Mouse (Mus musculus): ENCODE measurements around the gene Ranbp9. TPM values are rescaled to one million over a fixed set of nuclear protein-coding genes. Genes with fewer than 3 reads are reported as not detected.

Ranbp9 gene
- polyA plus RNA-seq, 1 experiment from 2014 or later, result 9.2 TPM

DNA sequence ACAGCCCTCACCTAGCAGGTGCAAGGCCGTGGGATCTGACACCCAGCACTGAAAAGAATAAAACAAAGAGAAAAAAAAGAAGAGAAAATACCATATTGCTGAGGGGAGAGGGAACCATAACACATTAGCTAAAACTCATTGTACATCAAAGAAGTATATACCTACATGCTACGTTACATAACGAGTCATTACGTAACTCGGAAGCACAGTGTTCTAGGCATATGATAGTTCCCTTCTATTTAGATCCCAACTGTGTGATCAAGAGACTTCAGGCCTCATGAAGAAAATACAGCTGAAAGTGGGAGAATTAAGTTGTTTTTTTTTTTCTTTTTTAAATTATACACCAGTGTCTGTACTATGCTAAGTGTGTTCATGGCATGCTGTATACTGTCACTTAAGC is 35.0 kb upstream of the Ranbp9 start:
- H3K27me3 ChIP-seq, result no peaks in the 10 kb centered on the region
- no peak overlapping the region for H3K4me2 ChIP-seq
- no peaks in the 10 kb centered on the region for H3K36me3 ChIP-seq
- H3K4me1 ChIP-seq, result no peaks in the 10 kb centered on the region
- H3K4me3 ChIP-seq, result no peak overlapping the region
- no peak overlapping the region for H3K27ac ChIP-seq
- no peak for ATAC-seq (ENCODE audit: borderline replicate concordance, extremely low read depth, low FRiP score, low TSS enrichment)
- no peaks in the 10 kb centered on the region for H3K9me3 ChIP-seq
- H3K9ac ChIP-seq, result no peak overlapping the region
- WGBS, result 91% methylated on average over 5 of the region's 5 CpGs

DNA sequence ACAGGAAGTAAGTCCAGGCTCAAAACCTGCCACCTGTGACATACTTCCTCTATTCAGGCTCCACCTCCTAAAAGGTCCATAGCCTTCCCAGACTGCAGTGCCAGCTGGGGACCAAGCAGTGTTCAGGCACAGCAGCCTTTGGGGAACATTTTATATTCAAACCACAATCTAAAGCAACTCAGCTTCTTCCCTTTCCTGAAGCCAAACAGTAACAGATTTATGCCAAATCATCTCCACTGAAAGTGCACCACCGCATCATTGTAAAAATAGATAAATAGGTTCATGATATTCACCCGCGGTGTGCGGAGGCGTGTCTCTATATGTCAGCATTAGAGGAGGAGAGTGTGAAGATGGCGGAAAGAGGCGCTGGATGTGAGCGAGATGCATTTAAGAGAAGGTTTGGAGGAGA is 33.9 kb upstream of the Ranbp9 start:
- Histone ChIP-seq H3K9me3 (no peaks in the 10 kb centered on the region), H3K4me2 (no peak overlapping the region), H3K36me3 (no peaks in the 10 kb centered on the region), H3K27ac (no peak overlapping the region), H3K27me3 (no peaks in the 10 kb centered on the region), H3K4me1 (no peaks in the 10 kb centered on the region), H3K4me3 (no peak overlapping the region), H3K9ac (no peak overlapping the region)
- WGBS, result 67% methylated on average over 8 of the region's 8 CpGs
- ATAC-seq (ENCODE audit: borderline replicate concordance, extremely low read depth, low FRiP score, low TSS enrichment), result no peak

DNA sequence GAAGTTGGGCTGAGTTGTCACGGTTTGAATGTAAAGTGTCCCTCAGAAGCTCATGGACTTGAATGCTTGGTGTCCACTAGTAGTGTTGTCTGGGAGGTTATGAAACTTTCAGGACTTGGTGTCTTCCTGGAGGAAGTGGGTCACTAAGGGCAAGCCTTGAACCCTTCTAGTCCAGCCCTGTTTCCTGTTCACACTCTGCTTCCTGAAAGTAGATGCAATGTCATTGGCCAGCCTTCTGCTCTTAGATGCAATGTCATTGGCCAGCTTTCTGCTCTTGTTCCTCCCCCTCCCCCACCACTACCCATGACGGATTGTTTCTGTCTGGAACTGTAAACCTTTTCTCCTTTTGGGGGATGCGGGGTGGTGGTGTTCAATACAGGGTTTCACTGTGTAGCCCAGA is 31.7 kb upstream of the Ranbp9 start:
- H3K4me3 ChIP-seq, result no peak overlapping the region
- WGBS, result 81% methylated on average over 3 of the region's 3 CpGs
- no peak overlapping the region for H3K9ac ChIP-seq
- ATAC-seq (ENCODE audit: borderline replicate concordance, extremely low read depth, low FRiP score, low TSS enrichment), result no peak
- H3K4me1 ChIP-seq, result no peaks in the 10 kb centered on the region
- H3K27me3 ChIP-seq, result no peaks in the 10 kb centered on the region
- H3K27ac ChIP-seq, result no peak overlapping the region
- H3K9me3 ChIP-seq, result no peaks in the 10 kb centered on the region
- H3K4me2 ChIP-seq, result no peak overlapping the region
- H3K36me3 ChIP-seq, result no peaks in the 10 kb centered on the region

DNA sequence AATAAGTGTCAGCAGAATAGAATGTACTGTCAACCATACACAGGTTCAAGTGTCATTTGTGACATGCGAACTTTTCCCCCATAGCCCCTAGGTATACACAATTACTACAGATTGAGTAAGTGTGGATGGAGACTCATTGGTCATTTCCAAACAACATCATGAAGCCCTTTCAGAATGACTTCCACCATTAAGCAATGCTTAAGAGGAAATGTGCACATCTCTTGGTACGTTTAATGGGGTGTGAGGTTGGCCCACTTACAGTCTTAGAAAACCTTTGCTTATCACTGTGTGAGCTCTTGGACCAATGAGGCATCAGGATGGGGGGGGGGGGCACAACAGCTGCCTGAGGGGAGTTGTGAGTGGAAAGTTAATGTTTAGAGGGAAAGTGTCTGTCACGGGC is 24.7 kb upstream of the Ranbp9 start:
- Histone ChIP-seq H3K27ac (no peak overlapping the region), H3K36me3 (no peaks in the 10 kb centered on the region), H3K9ac (no peak overlapping the region), H3K27me3 (no peaks in the 10 kb centered on the region), H3K4me3 (no peak overlapping the region), H3K9me3 (no peaks in the 10 kb centered on the region), H3K4me2 (no peak overlapping the region), H3K4me1 (peaks cover 10% of the 10 kb centered on the region)
- WGBS, result 67% methylated on average over 3 of the region's 3 CpGs
- no peak for ATAC-seq (ENCODE audit: borderline replicate concordance, extremely low read depth, low FRiP score, low TSS enrichment)

DNA sequence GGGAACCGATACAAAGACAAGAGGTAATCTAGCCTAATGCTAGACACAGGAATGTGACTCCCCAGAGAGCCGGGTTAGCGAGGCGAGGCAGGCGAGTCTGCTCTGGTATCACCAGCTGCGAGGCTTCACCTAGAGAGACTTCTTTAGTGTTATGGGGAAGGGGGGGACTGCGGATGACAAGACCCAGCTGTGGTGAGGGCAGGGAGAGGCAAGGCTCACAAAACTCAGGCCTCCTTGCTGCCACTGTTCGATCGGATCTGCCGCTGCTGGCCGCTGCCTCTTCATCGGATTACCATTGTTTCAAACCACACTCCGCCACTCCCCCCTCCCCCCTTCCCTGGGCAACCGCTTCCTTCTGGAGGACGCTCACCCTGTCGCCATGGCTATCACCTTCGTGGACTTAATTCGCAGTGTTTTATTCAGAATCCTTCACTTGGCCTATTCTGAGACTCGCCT is 22.3 kb upstream of the Ranbp9 start:
- WGBS, result 1% methylated on average over 19 of the region's 19 CpGs
- H3K27ac ChIP-seq, result peak overlapping the region; percentile 77
- H3K36me3 ChIP-seq, result no peaks in the 10 kb centered on the region
- peak; percentile 94 for ATAC-seq (ENCODE audit: borderline replicate concordance, extremely low read depth, low FRiP score, low TSS enrichment)
- H3K4me1 ChIP-seq, result peaks cover 19% of the 10 kb centered on the region
- peak overlapping the region; percentile 30 for H3K4me3 ChIP-seq
- H3K9ac ChIP-seq, result peak overlapping the region; percentile 23
- H3K27me3 ChIP-seq, result no peaks in the 10 kb centered on the region
- peak overlapping the region; percentile 62 for H3K4me2 ChIP-seq
- H3K9me3 ChIP-seq, result no peaks in the 10 kb centered on the region

DNA sequence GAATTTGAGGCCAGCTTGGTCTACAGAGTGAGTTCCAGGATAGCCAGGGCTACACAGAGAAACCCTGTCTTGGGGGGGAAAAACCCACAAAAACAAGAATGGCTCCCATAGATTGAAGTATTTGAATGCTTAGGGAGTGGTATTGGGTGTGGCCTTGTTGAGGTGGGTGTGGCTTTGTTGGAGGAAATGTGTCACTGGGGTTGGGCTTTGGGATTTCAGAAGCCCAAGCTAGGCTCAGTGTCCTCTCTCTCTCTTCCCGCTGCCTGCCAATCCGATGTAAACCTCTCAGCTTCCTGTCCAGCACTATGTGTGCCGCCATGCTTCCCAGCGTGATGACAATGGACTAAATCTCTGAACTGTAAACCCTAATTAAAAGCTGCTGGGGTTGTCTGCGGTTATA is 20.5 kb upstream of the Ranbp9 start:
- no peaks in the 10 kb centered on the region for H3K27me3 ChIP-seq
- no peaks in the 10 kb centered on the region for H3K9me3 ChIP-seq
- no peak overlapping the region for H3K27ac ChIP-seq
- H3K4me2 ChIP-seq, result no peak overlapping the region
- no peak for ATAC-seq (ENCODE audit: borderline replicate concordance, extremely low read depth, low FRiP score, low TSS enrichment)
- H3K36me3 ChIP-seq, result no peaks in the 10 kb centered on the region
- no peak overlapping the region for H3K9ac ChIP-seq
- peaks cover 19% of the 10 kb centered on the region for H3K4me1 ChIP-seq
- no peak overlapping the region for H3K4me3 ChIP-seq
- WGBS, result 73% methylated on average over 5 of the region's 5 CpGs

DNA sequence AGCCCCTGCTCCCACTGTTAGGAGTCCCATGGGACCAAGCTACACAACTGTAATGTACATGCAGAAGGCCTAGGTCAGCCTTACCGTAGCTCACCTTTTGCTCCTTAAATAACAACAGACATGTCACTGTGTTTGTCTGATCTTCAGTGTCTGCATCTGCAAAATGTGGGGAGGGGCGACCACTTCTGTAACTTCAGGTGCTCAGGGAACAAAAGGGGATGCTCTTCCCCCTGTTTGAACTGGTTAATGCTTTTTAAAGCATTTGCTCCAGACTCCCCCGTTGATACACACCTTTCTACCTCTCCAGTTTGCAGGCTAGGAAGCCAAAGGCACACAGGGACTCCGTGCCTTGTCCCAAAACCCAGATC is 19.4 kb upstream of the Ranbp9 start:
- Histone ChIP-seq H3K4me2 (no peak overlapping the region), H3K27ac (no peak overlapping the region), H3K27me3 (no peaks in the 10 kb centered on the region), H3K4me3 (no peak overlapping the region), H3K9ac (no peak overlapping the region), H3K9me3 (no peaks in the 10 kb centered on the region), H3K4me1 (peaks cover 19% of the 10 kb centered on the region), H3K36me3 (no peaks in the 10 kb centered on the region)
- WGBS, result 91% methylated on average over 4 of the region's 4 CpGs
- no peak for ATAC-seq (ENCODE audit: borderline replicate concordance, extremely low read depth, low FRiP score, low TSS enrichment)

DNA sequence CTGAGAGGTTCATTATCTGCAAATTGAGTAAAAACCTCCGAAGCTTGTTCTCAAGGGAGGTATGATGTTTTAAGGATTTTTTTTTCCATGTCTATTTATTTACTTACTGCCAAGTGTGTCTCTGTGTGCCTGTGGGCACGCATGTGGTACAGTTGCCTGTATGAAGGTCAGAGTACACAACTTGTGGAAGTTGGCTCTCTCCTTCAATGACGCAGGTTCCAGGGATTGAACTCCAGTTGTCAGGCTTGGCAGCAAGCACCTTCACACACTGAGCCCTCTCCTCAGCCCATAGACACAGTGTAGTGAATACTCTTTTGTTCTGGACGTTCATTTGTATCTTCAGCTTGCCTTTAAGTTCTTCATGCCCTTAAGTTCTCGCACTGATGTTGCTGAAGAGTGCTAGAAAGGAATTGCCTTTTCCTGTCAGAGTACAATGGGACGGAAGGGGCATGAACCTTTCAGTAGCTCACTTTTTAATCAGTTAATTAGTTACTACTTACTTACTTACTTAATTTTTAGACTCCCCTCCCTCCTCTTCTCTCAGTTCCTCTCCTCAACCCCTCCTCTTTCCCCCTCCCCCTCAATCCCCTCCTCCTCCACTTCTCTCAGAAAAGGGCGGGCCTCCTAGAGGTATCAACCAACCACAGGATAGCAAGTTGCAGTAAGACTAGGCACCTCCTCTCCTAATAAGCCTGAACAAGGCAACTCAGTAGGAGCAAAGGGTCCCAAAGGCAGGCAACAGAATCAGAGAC is 18.8 kb upstream of the Ranbp9 start:
- no peak for ATAC-seq (ENCODE audit: borderline replicate concordance, extremely low read depth, low FRiP score, low TSS enrichment)
- H3K4me3 ChIP-seq, result no peak overlapping the region
- no peak overlapping the region for H3K27ac ChIP-seq
- no peaks in the 10 kb centered on the region for H3K36me3 ChIP-seq
- no peaks in the 10 kb centered on the region for H3K9me3 ChIP-seq
- H3K9ac ChIP-seq, result no peak overlapping the region
- 49% methylated on average over 7 of the region's 7 CpGs for WGBS
- no peaks in the 10 kb centered on the region for H3K27me3 ChIP-seq
- peaks cover 19% of the 10 kb centered on the region for H3K4me1 ChIP-seq
- H3K4me2 ChIP-seq, result no peak overlapping the region

DNA sequence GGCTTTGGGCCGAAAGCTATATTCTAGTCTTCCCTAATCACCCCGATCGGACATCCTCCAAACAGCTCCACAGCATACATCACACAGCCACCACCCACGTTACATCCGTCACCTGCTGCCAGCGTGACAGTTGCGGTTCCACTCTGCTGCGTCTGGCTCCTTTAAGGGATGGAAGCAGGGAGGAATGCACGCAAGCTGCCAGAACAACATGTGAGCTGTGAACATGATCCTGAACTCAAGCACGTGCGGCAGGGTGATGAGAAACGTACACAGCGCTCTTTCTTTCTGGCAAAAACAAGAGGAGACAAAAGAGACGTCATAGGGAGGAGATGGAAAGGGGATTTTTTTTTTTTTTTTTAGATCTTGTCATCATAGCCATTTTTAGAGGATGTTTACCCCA is 17.8 kb upstream of the Ranbp9 start:
- no peaks in the 10 kb centered on the region for H3K27me3 ChIP-seq
- no peak overlapping the region for H3K4me3 ChIP-seq
- no peak overlapping the region for H3K27ac ChIP-seq
- H3K4me2 ChIP-seq, result peak overlapping the region; percentile 16; the same call in 1 of the 2 replicates
- H3K4me1 ChIP-seq, result peaks cover 17% of the 10 kb centered on the region
- ATAC-seq (ENCODE audit: borderline replicate concordance, extremely low read depth, low FRiP score, low TSS enrichment), result no peak
- H3K36me3 ChIP-seq, result no peaks in the 10 kb centered on the region
- no peaks in the 10 kb centered on the region for H3K9me3 ChIP-seq
- WGBS, result 41% methylated on average over 14 of the region's 14 CpGs
- H3K9ac ChIP-seq, result no peak overlapping the region

DNA sequence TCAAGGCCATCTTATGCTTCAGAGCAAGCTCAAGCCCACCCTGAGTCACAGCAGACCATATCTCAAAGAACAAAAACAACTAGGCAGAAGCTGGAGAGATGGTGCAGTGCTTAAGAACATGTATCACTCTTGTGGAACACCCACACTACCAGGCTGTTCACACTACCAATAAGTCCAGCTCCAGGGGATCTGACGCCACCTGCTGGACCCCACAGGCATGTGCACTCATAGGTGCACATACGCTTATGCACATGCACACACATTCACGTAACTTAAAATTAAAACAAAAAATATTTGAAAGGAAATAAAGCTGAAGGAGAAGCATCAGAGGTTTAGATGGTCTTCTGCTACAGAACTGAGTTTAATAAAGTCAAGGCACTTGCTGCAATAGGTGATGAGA is 16.7 kb upstream of the Ranbp9 start:
- ATAC-seq (ENCODE audit: borderline replicate concordance, extremely low read depth, low FRiP score, low TSS enrichment), result no peak
- H3K36me3 ChIP-seq, result no peaks in the 10 kb centered on the region
- H3K4me2 ChIP-seq, result no peak overlapping the region
- no peaks in the 10 kb centered on the region for H3K9me3 ChIP-seq
- H3K9ac ChIP-seq, result no peak overlapping the region
- 96% methylated on average over 3 of the region's 3 CpGs for WGBS
- no peaks in the 10 kb centered on the region for H3K27me3 ChIP-seq
- peaks cover 14% of the 10 kb centered on the region; the same call in 1 of the 2 replicates for H3K4me1 ChIP-seq
- no peak overlapping the region for H3K4me3 ChIP-seq
- no peak overlapping the region for H3K27ac ChIP-seq

DNA sequence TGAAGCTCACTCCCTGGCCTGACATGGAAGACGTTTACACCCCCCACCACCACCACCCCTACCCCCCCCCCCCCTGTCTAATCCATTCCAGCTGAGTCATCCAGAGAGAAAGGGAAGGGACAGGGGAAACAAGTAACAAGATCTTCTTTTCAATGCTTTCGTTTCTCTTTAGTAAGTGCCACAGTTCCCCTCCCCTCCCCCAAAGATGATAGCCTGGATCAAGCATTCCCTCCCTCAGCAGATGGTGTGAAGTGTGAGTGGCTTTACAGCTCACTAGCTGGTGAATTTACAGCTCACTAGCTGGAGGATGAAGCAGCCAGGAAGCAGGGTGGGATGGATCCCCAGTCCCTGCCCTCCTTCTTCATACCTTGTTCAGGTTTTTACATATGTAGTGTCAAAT is 15.6 kb upstream of the Ranbp9 start:
- no peaks in the 10 kb centered on the region for H3K36me3 ChIP-seq
- H3K4me2 ChIP-seq, result no peak overlapping the region
- no peak overlapping the region for H3K27ac ChIP-seq
- ATAC-seq (ENCODE audit: borderline replicate concordance, extremely low read depth, low FRiP score, low TSS enrichment), result no peak
- peaks cover 15% of the 10 kb centered on the region; the same call in 1 of the 2 replicates for H3K4me1 ChIP-seq
- H3K9ac ChIP-seq, result no peak overlapping the region
- no peaks in the 10 kb centered on the region for H3K27me3 ChIP-seq
- H3K4me3 ChIP-seq, result no peak overlapping the region
- H3K9me3 ChIP-seq, result no peaks in the 10 kb centered on the region
- WGBS, result 23% methylated on average over 2 of the region's 2 CpGs

DNA sequence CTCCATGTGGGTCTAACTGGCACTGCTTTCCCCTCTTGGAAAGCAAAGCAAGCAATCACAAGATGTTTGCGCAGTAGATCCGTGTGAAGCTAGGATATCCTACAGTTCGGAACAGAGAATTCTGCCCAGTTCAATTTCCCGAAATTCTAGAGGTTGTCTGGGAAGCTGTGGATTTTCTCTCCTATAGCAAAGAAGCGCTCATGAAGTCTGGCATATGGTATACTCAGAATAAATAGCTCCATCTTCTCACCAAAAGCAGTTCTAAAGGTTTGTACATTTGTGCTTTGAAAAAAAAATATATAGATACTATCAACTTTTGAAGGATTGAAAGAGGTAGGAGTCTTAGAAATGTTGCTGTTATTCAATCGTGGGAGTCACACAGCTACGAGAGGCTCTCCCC is 14.6 kb upstream of the Ranbp9 start:
- Histone ChIP-seq H3K4me2 (no peak overlapping the region), H3K4me1 (peaks cover 15% of the 10 kb centered on the region; the same call in 1 of the 2 replicates), H3K36me3 (no peaks in the 10 kb centered on the region), H3K9me3 (no peaks in the 10 kb centered on the region), H3K27ac (no peak overlapping the region), H3K9ac (no peak overlapping the region), H3K27me3 (no peaks in the 10 kb centered on the region), H3K4me3 (no peak overlapping the region)
- no peak for ATAC-seq (ENCODE audit: borderline replicate concordance, extremely low read depth, low FRiP score, low TSS enrichment)
- 88% methylated on average over 7 of the region's 7 CpGs for WGBS
